Mouse (Mus musculus): ENCODE measurements around the gene Smim27. TPM values are rescaled to one million over a fixed set of nuclear protein-coding genes. Genes with fewer than 3 reads are reported as not detected.

The Smim27 gene
- total and polyA plus RNA-seq, 2 experiments, result 3.0 to 29.7 TPM

DNA sequence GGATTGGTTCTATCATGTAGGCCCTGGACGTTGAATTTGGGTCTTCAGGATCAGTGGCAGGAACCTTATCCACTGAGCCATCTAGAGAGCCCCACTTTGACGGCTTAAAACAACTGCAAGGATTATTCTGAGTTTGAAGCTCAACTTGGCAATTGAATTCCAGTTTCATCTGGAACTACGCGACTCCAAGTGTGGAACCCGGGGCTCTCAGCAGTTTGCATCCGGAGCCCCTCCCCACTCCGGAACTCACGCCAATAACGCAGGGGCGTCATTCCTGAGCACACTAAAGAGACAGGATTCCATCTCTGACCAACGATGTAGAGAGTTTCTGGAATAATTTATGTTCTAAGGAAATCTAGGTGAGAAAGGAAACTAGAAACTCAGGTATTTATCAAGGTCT lies 42.2 kb upstream of the Smim27 start:
- Histone ChIP-seq H3K4me1 (ENCODE audit: control insufficient read depth, insufficient read depth, low read length) (no peaks in the 10 kb centered on the region), H3K27me3 (ENCODE audit: control insufficient read depth, insufficient read depth, low read length) (no peaks in the 10 kb centered on the region), H3K4me3 (ENCODE audit: insufficient read depth, low read depth, low read length) (no peak overlapping the region), H3K9ac (ENCODE audit: low read depth, low read length) (no peak overlapping the region), H3K79me2 (ENCODE audit: control insufficient read depth, insufficient read depth, low read length) (no peaks in the 10 kb centered on the region), H3K27ac (replicated peaks; ENCODE audit: insufficient read depth, low read depth, low read length) (no peak overlapping the region), H3K36me3 (ENCODE audit: control insufficient read depth, insufficient read depth, low read length) (peaks cover 33% of the 10 kb centered on the region)
- 88% methylated on average over 11 of the region's 11 CpGs for whole genome bisulfite sequencing
- TF ChIP-seq POLR2A (IDR thresholded peaks at IDR 0.05; ENCODE audit: extremely low read depth, insufficient read depth, low read length), result no peak
- no peak for TF ChIP-seq CTCF (IDR thresholded peaks at IDR 0.05; ENCODE audit: low read depth, low read length)
- no peak for DNase-seq (ENCODE audit: extremely low read depth, low read depth, low spot score)

DNA sequence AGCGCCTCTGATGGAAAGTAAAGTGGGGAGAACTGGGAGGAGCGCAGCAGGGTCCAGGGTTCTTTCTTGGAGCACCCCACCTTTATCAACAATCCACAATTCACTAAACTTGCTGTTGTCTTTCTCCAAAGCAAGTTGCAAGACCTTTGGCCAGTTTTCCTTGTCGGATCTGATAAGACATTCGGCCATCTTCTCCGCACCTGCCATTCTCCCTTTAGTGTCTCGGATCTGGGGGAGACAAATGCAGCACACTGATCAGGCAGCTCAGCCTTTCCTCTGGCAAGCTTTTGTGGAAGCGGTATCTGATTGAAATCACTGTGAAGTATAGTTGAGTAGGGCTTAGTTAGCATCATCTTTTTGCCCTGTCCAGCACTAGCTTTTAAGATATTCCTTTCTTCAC lies 41.5 kb upstream of the Smim27 start:
- H3K9ac ChIP-seq (ENCODE audit: low read depth, low read length), result no peak overlapping the region
- no peak overlapping the region for H3K27ac ChIP-seq (replicated peaks; ENCODE audit: insufficient read depth, low read depth, low read length)
- WGBS, result 95% methylated on average over 7 of the region's 7 CpGs
- H3K4me3 ChIP-seq (ENCODE audit: insufficient read depth, low read depth, low read length), result no peak overlapping the region
- H3K79me2 ChIP-seq (ENCODE audit: control insufficient read depth, insufficient read depth, low read length), result no peaks in the 10 kb centered on the region; the same call in 1 of the 2 replicates
- DNase-seq (ENCODE audit: extremely low read depth, low read depth, low spot score), result no peak
- no peak for TF ChIP-seq POLR2A (IDR thresholded peaks at IDR 0.05; ENCODE audit: extremely low read depth, insufficient read depth, low read length)
- no peak for TF ChIP-seq CTCF (IDR thresholded peaks at IDR 0.05; ENCODE audit: low read depth, low read length)
- no peaks in the 10 kb centered on the region for H3K4me1 ChIP-seq (ENCODE audit: control insufficient read depth, insufficient read depth, low read length)
- H3K36me3 ChIP-seq (ENCODE audit: control insufficient read depth, insufficient read depth, low read length), result peaks cover 35% of the 10 kb centered on the region
- no peaks in the 10 kb centered on the region for H3K27me3 ChIP-seq (ENCODE audit: control insufficient read depth, insufficient read depth, low read length)

DNA sequence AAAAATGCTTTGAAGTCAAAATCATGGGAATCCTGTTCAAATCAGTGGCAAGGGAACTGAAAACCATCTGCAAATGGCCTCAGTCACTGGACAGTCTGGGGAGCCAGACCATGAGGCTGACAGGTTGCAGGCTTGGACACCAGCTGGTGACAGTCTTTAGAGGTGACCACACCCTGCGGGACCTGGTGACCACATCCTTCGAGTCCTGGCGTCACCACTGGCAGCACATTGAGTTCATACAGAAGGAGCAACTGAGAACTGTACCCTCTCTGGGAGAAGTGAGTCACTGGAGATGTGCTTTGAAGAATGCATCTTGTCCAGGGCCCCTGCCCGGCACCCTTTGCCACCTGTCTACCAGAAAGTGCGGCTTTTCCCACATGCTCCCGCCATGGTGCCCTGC lies 39.7 kb upstream of the Smim27 start:
- no peaks in the 10 kb centered on the region for H3K27me3 ChIP-seq (ENCODE audit: control insufficient read depth, insufficient read depth, low read length)
- 98% methylated on average over 6 of the region's 6 CpGs for WGBS

GRCm38 (mm10) chr4:40233062-40233664 lies 36.2 kb upstream of the Smim27 start:
- Histone ChIP-seq H3K36me3 (ENCODE audit: control insufficient read depth, insufficient read depth, low read length) (peaks cover 12% of the 10 kb centered on the region; the same call in 1 of the 2 replicates), H3K27me3 (ENCODE audit: control insufficient read depth, insufficient read depth, low read length) (no peaks in the 10 kb centered on the region), H3K27ac (replicated peaks; ENCODE audit: insufficient read depth, low read depth, low read length) (no peak overlapping the region), H3K79me2 (ENCODE audit: control insufficient read depth, insufficient read depth, low read length) (no peaks in the 10 kb centered on the region; the same call in 1 of the 2 replicates), H3K4me3 (ENCODE audit: insufficient read depth, low read depth, low read length) (no peak overlapping the region), H3K4me1 (ENCODE audit: control insufficient read depth, insufficient read depth, low read length) (no peaks in the 10 kb centered on the region), H3K9ac (ENCODE audit: low read depth, low read length) (no peak overlapping the region)
- TF ChIP-seq POLR2A (IDR thresholded peaks at IDR 0.05; ENCODE audit: extremely low read depth, insufficient read depth, low read length) (no peak), CTCF (IDR thresholded peaks at IDR 0.05; ENCODE audit: low read depth, low read length) (no peak)
- WGBS, result 93% methylated on average over 7 of the region's 7 CpGs
- DNase-seq (ENCODE audit: extremely low read depth, low read depth, low spot score), result no peak

More for the DNA sequence above, 39.7 kb upstream of the Smim27 start:
- Histone ChIP-seq H3K9ac (ENCODE audit: low read depth, low read length) (no peak overlapping the region), H3K36me3 (ENCODE audit: control insufficient read depth, insufficient read depth, low read length) (peaks cover 27% of the 10 kb centered on the region), H3K27ac (replicated peaks; ENCODE audit: insufficient read depth, low read depth, low read length) (no peak overlapping the region), H3K79me2 (ENCODE audit: control insufficient read depth, insufficient read depth, low read length) (no peaks in the 10 kb centered on the region; the same call in 1 of the 2 replicates), H3K4me1 (ENCODE audit: control insufficient read depth, insufficient read depth, low read length) (no peaks in the 10 kb centered on the region), H3K4me3 (ENCODE audit: insufficient read depth, low read depth, low read length) (no peak overlapping the region)
- DNase-seq (ENCODE audit: extremely low read depth, low read depth, low spot score), result no peak
- no peak for TF ChIP-seq POLR2A (IDR thresholded peaks at IDR 0.05; ENCODE audit: extremely low read depth, insufficient read depth, low read length)
- TF ChIP-seq CTCF (IDR thresholded peaks at IDR 0.05; ENCODE audit: low read depth, low read length), result no peak

GRCm38 (mm10) chr4:40234256-40234655 lies 35.1 kb upstream of the Smim27 start:
- 89% methylated on average over 6 of the region's 6 CpGs for WGBS

DNA sequence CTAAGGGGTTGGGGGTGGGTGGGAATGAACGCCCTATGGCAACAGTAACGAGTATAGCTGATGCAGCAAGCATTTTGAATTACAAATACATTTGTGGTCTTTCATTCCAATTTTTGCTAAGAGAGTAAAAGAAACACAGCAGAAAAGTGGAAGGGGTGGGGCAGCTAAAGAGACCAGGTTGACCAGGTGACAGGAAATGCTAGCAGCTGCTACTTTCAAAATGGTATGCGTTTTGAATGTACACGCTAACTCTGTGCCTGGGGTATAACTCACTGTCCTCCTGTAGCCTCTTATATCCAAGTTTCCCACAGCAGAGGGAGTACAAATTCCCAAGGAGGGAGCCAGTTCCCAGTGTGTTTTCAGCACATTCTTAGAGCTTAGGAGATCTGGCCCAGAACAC lies 32.5 kb upstream of the Smim27 start:
- DNase-seq (ENCODE audit: extremely low read depth, low read depth, low spot score), result no peak
- Histone ChIP-seq H3K36me3 (ENCODE audit: control insufficient read depth, insufficient read depth, low read length) (peaks cover 10% of the 10 kb centered on the region; the same call in 1 of the 2 replicates), H3K9ac (ENCODE audit: low read depth, low read length) (no peak overlapping the region), H3K4me1 (ENCODE audit: control insufficient read depth, insufficient read depth, low read length) (peaks cover 5% of the 10 kb centered on the region; the same call in 1 of the 2 replicates), H3K27me3 (ENCODE audit: control insufficient read depth, insufficient read depth, low read length) (no peaks in the 10 kb centered on the region), H3K79me2 (ENCODE audit: control insufficient read depth, insufficient read depth, low read length) (peaks cover 6% of the 10 kb centered on the region; the same call in 1 of the 2 replicates), H3K4me3 (ENCODE audit: insufficient read depth, low read depth, low read length) (no peak overlapping the region), H3K27ac (replicated peaks; ENCODE audit: insufficient read depth, low read depth, low read length) (no peak overlapping the region)
- 85% methylated on average over 4 of the region's 4 CpGs for WGBS
- TF ChIP-seq POLR2A (IDR thresholded peaks at IDR 0.05; ENCODE audit: extremely low read depth, insufficient read depth, low read length) (no peak), CTCF (IDR thresholded peaks at IDR 0.05; ENCODE audit: low read depth, low read length) (no peak)

More at GRCm38 (mm10) chr4:40234256-40234655, 35.1 kb upstream of the Smim27 start:
- Histone ChIP-seq H3K79me2 (ENCODE audit: control insufficient read depth, insufficient read depth, low read length) (peaks cover 6% of the 10 kb centered on the region; the same call in 1 of the 2 replicates), H3K36me3 (ENCODE audit: control insufficient read depth, insufficient read depth, low read length) (peaks cover 10% of the 10 kb centered on the region; the same call in 1 of the 2 replicates), H3K27ac (replicated peaks; ENCODE audit: insufficient read depth, low read depth, low read length) (no peak overlapping the region), H3K4me1 (ENCODE audit: control insufficient read depth, insufficient read depth, low read length) (no peaks in the 10 kb centered on the region), H3K9ac (ENCODE audit: low read depth, low read length) (no peak overlapping the region), H3K27me3 (ENCODE audit: control insufficient read depth, insufficient read depth, low read length) (no peaks in the 10 kb centered on the region), H3K4me3 (ENCODE audit: insufficient read depth, low read depth, low read length) (no peak overlapping the region)
- no peak for DNase-seq (ENCODE audit: extremely low read depth, low read depth, low spot score)
- TF ChIP-seq POLR2A (IDR thresholded peaks at IDR 0.05; ENCODE audit: extremely low read depth, insufficient read depth, low read length) (no peak), CTCF (IDR thresholded peaks at IDR 0.05; ENCODE audit: low read depth, low read length) (no peak)

Data from liver, adult 2 months (tissue).